Mouse (Mus musculus): Measurements from ENCODE around the gene Mybph. TPM values are rescaled to one million over a fixed set of nuclear protein-coding genes. Genes with fewer than 3 reads are reported as not detected.

Gene Mybph
- polyA plus RNA-seq, 1 experiment = 0.89 TPM

DNA sequence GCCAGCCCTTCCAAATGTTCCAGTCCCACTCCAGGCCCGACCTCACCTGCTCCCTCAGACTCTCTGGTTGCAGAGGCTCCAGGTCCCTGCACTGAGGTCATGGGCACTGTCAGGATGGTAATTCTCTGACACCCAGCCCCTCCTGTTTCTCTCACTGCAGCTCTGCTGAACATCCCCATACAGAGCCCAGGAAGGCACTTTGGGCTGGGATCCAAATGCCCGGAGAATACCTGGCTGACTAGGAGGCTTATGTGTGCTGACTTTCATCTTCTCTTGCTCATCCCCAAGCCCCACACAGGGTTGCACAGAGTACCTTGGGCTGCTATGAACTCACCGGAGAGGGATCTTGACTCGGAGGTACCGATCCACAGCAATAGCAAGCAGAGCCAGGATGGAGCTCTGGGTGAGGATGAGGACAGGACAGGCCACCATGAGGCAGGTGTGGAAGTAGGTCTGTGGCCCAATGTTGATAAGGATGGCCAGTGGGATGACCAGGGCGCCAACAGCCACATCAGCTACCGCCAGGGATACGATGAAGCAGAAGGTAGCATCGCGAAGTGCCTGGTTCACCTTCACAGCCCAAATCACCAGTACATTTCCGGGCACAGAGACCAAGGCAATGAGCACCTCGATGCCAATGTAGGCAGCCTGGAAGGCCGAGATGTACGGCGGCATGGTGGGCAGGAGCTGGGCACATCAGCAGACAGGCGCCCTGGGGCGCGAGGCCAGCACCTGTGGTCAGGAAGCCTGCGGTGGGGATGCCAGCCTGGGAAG is 40.6 kb downstream of the Mybph start:
- 65% methylated on average over 19 of the region's 19 CpGs for WGBS
- no peak for DNase-seq
- Histone ChIP-seq H3K36me3 (ENCODE audit: control insufficient read depth, insufficient read depth, low read length) (no peaks in the 10 kb centered on the region), H3K4me3 (ENCODE audit: insufficient read depth, low read depth, low read length) (peak overlapping the region; percentile 34; the same call in 1 of the 2 replicates), H3K27me3 (replicated peaks; ENCODE audit: control insufficient read depth, insufficient read depth, low read length) (no peaks in the 10 kb centered on the region), H3K4me1 (ENCODE audit: control insufficient read depth, insufficient read depth, low read length) (peaks cover 8% of the 10 kb centered on the region), H3K27ac (ENCODE audit: insufficient read depth, low read depth, low read length) (peak overlapping the region; percentile 18; the same call in 1 of the 2 replicates)
- TF ChIP-seq CTCF (conservative IDR thresholded peaks at IDR 0.05; ENCODE audit: insufficient read depth, insufficient read length, low read depth, low read length) = no peak
- no peak for TF ChIP-seq POLR2A (IDR thresholded peaks at IDR 0.05; ENCODE audit: low read depth, low read length)

- no peak for TF ChIP-seq CTCF (conservative IDR thresholded peaks at IDR 0.05; ENCODE audit: insufficient read depth, insufficient read length, low read depth, low read length)
- TF ChIP-seq POLR2A (IDR thresholded peaks at IDR 0.05; ENCODE audit: low read depth, low read length) = no peak
- peak; percentile 30 for DNase-seq
- WGBS = 3% methylated on average over 41 of the region's 41 CpGs
- Histone ChIP-seq H3K4me1 (ENCODE audit: control insufficient read depth, insufficient read depth, low read length) (peaks cover 8% of the 10 kb centered on the region), H3K36me3 (ENCODE audit: control insufficient read depth, insufficient read depth, low read length) (no peaks in the 10 kb centered on the region), H3K4me3 (ENCODE audit: insufficient read depth, low read depth, low read length) (peak overlapping the region; percentile 34), H3K27ac (ENCODE audit: insufficient read depth, low read depth, low read length) (no peak overlapping the region), H3K27me3 (replicated peaks; ENCODE audit: control insufficient read depth, insufficient read depth, low read length) (no peaks in the 10 kb centered on the region)
Measured at GRCm38 (mm10) chr1:134234455-134235390, 41.5 kb downstream of the Mybph start.

DNA sequence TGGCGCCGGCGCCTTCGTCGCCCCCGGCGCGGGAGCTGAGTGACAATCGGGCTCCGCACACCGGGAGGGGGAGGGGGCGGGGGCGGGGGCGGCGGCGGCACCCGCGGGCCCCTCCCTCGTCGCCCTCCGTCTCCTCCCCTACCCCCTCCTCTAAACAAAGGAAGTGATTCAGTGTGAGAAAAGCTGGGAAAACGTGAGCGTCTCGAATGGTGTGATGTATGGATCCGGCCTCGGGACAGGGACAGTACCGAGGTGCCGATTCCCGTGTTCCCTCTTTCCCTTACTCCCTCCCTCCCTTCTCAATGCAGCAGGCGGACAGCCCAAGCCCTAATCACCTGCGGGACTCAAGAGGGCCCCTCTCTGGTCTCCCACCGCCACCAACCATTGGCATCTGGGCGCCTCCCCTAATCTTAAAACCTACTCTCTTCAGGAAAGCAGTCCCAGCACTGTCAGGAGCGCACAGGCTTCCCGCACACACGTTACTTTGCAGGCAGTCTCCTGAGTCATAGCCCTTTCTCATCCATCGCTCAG is 42.2 kb downstream of the Mybph start, which contains the start of gene Adora1:
Adora1 (minus strand) TSS at position 41 of the 531 bp plus-strand sequence.
- peak within 1 kb of the TSS; percentile 34 for H3K4me3 ChIP-seq (ENCODE audit: insufficient read depth, low read depth, low read length)
- DNase-seq = no peak
- no peaks in the 10 kb centered on the region for H3K27me3 ChIP-seq (replicated peaks; ENCODE audit: control insufficient read depth, insufficient read depth, low read length)
- H3K36me3 ChIP-seq (ENCODE audit: control insufficient read depth, insufficient read depth, low read length) = no peaks in the 10 kb centered on the region
- peaks cover 8% of the 10 kb centered on the region for H3K4me1 ChIP-seq (ENCODE audit: control insufficient read depth, insufficient read depth, low read length)
- no peak for TF ChIP-seq POLR2A (IDR thresholded peaks at IDR 0.05; ENCODE audit: low read depth, low read length)
- no peak for TF ChIP-seq CTCF (conservative IDR thresholded peaks at IDR 0.05; ENCODE audit: insufficient read depth, insufficient read length, low read depth, low read length)
- 5% methylated on average over 37 of the region's 37 CpGs for WGBS
- H3K27ac ChIP-seq (ENCODE audit: insufficient read depth, low read depth, low read length) = no peak within 1 kb of the TSS

DNA sequence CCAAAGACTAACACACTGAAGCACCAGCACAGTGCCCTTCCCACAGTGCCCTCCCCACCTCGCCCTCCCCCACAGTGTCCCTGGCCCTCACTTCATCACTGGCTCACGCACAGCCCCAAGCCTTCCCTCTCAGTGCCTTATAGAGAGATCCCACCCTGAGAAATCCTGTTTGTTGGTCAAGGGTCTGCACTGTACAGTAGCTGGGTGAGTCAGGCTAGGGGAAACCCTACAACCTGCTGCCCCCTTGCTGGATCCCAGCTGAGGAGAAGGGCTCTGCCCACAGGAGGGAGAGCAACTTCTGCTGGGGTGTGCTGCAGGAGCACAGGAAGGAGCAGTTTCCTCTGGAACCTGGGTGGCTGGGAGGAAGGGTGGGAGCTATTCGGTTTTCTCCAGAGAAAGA is 42.9 kb downstream of the Mybph start:
- H3K4me1 ChIP-seq (ENCODE audit: control insufficient read depth, insufficient read depth, low read length) = peaks cover 8% of the 10 kb centered on the region
- no peaks in the 10 kb centered on the region for H3K27me3 ChIP-seq (replicated peaks; ENCODE audit: control insufficient read depth, insufficient read depth, low read length)
- DNase-seq = no peak
- no peaks in the 10 kb centered on the region for H3K36me3 ChIP-seq (ENCODE audit: control insufficient read depth, insufficient read depth, low read length)
- 76% methylated on average over 3 of the region's 3 CpGs for WGBS
- H3K4me3 ChIP-seq (ENCODE audit: insufficient read depth, low read depth, low read length) = no peak overlapping the region
- TF ChIP-seq POLR2A (IDR thresholded peaks at IDR 0.05; ENCODE audit: low read depth, low read length) = no peak
- TF ChIP-seq CTCF (conservative IDR thresholded peaks at IDR 0.05; ENCODE audit: insufficient read depth, insufficient read length, low read depth, low read length) = no peak
- H3K27ac ChIP-seq (ENCODE audit: insufficient read depth, low read depth, low read length) = no peak overlapping the region

DNA sequence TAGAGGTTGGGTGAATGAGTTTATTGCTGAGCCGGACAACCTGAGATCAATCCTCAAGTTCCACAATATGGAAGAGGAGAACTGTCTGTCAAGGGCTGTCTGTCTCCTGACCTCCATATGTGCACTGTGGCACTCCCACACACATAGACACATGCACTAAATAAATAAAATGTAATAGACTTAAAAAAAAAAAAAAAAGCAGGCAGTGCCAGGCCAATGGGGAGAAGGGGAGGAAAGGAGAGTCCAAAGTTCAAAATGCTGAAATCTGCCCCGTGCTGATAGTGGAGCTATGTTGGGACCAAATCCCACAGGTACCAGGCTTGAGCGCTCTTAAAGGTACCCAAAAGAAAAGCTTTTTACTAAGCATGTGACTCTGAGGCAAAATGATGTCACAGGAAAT is 44.2 kb downstream of the Mybph start:
- 67% methylated on average over 3 of the region's 3 CpGs for WGBS
- H3K27ac ChIP-seq (ENCODE audit: insufficient read depth, low read depth, low read length) = no peak overlapping the region
- TF ChIP-seq CTCF (conservative IDR thresholded peaks at IDR 0.05; ENCODE audit: insufficient read depth, insufficient read length, low read depth, low read length) = no peak
- no peak for TF ChIP-seq POLR2A (IDR thresholded peaks at IDR 0.05; ENCODE audit: low read depth, low read length)
- no peak overlapping the region for H3K4me3 ChIP-seq (ENCODE audit: insufficient read depth, low read depth, low read length)
- H3K4me1 ChIP-seq (ENCODE audit: control insufficient read depth, insufficient read depth, low read length) = peaks cover 6% of the 10 kb centered on the region; the same call in 1 of the 2 replicates
- peak; percentile 53 for DNase-seq
- no peaks in the 10 kb centered on the region for H3K36me3 ChIP-seq (ENCODE audit: control insufficient read depth, insufficient read depth, low read length)
- no peaks in the 10 kb centered on the region for H3K27me3 ChIP-seq (replicated peaks; ENCODE audit: control insufficient read depth, insufficient read depth, low read length)

DNA sequence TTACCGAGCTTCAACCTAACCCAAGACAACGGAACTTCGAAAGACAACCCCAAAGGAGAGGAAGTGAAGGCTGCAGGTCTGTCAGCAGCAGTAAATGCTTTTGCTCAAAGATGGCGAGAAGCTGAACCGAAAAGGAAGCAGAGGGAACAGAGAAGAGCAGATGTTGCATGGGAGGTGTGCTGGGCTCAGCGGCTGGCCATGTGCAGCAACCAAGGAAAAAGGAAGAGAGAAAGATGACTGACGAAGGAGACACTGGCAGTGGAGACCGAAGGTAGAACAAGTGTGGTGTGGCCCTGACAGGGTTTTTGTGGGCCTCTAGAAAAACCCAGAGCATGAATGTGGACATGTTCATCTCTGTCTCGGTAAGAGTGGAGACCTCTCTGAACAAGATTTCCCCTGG is 47.5 kb downstream of the Mybph start:
- Histone ChIP-seq H3K4me1 (ENCODE audit: control insufficient read depth, insufficient read depth, low read length) (peaks cover 6% of the 10 kb centered on the region; the same call in 1 of the 2 replicates), H3K36me3 (ENCODE audit: control insufficient read depth, insufficient read depth, low read length) (no peaks in the 10 kb centered on the region), H3K27ac (ENCODE audit: insufficient read depth, low read depth, low read length) (no peak overlapping the region), H3K4me3 (ENCODE audit: insufficient read depth, low read depth, low read length) (no peak overlapping the region), H3K27me3 (replicated peaks; ENCODE audit: control insufficient read depth, insufficient read depth, low read length) (no peaks in the 10 kb centered on the region)
- DNase-seq = no peak
- TF ChIP-seq CTCF (conservative IDR thresholded peaks at IDR 0.05; ENCODE audit: insufficient read depth, insufficient read length, low read depth, low read length) = no peak
- TF ChIP-seq POLR2A (IDR thresholded peaks at IDR 0.05; ENCODE audit: low read depth, low read length) = no peak
- WGBS = 83% methylated on average over 9 of the region's 9 CpGs

All from kidney, adult 2 months (tissue).